Mouse (Mus musculus) ES-E14 (cell line): ENCODE data around the gene Ager.

Source experiments
- HCFC1 ChIP-seq: IDR thresholded peaks from 2 replicates; pipeline ENCODE4 v1.6.1; 2012; ENCODE audit warnings: low read length, inconsistent platforms, borderline replicate concordance; ENCODE audit not compliant: insufficient read depth
- MAFK ChIP-seq: IDR thresholded peaks from 2 replicates; pipeline ENCODE4 v1.6.1; 2014; ENCODE audit warnings: mild to moderate bottlenecking, low read depth, low read length, inconsistent platforms; ENCODE audit not compliant: insufficient read depth
- ZC3H11A ChIP-seq: IDR thresholded peaks from 2 replicates; pipeline ENCODE4 v1.6.1; 2012; ENCODE audit warnings: low read depth, mild to moderate bottlenecking, inconsistent platforms, low read length, borderline replicate concordance
- ZNF384 ChIP-seq: IDR thresholded peaks from 2 replicates; pipeline ENCODE4 v1.6.1; 2012; ENCODE audit warnings: low read depth, low read length, inconsistent platforms

- TF ChIP-seq MAFK, result no peak
- TF ChIP-seq ZNF384, result no peak
- TF ChIP-seq ZC3H11A, result no peak
- TF ChIP-seq HCFC1, result no peak
These were observed 8.9 kb upstream of the Ager start for GRCm38 (mm10) chr17:34588767-34589166.
